Mouse (Mus musculus): ENCODE results near the gene Prkag1. TPM values are rescaled to one million over a fixed set of nuclear protein-coding genes. Genes with fewer than 3 reads are reported as not detected.

Gene Prkag1
- polyA plus RNA-seq, 1 experiment from 2014 or later = 94.1 TPM

DNA sequence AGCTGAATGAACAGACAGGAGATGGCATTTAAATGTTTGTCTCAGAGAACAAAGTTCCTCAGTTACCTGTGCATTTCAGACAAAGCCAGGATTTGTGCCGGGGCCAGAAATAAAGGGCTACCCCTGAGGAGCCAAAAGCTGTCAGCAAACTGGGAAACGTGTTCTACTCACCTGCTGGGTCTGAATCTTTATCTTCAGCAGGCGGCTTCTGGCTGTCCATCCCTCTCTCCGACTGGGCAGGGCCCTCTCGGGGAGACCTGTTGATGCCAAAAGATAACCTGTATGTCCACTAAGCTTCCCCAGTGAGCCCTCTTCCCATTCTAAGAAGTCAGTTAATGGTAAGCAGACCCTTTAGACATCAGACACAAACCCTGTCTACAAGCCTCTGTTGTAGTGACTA is 35.2 kb upstream of the Prkag1 start:
- no peak for ATAC-seq (ENCODE audit: insufficient read depth)
- H3K36me3 ChIP-seq (replicated peaks) = peaks cover 55% of the 10 kb centered on the region
- H3K9ac ChIP-seq = no peak overlapping the region
- H3K27me3 ChIP-seq = no peaks in the 10 kb centered on the region
- WGBS (ENCODE audit: insufficient replicate concordance) = 76% methylated on average over 5 of the region's 5 CpGs
- peaks cover 45% of the 10 kb centered on the region for H3K4me1 ChIP-seq (replicated peaks)
- no peaks in the 10 kb centered on the region for H3K9me3 ChIP-seq (replicated peaks)
- H3K4me3 ChIP-seq (replicated peaks) = no peak overlapping the region
- H3K27ac ChIP-seq (replicated peaks) = no peak overlapping the region
- no peak overlapping the region for H3K4me2 ChIP-seq

DNA sequence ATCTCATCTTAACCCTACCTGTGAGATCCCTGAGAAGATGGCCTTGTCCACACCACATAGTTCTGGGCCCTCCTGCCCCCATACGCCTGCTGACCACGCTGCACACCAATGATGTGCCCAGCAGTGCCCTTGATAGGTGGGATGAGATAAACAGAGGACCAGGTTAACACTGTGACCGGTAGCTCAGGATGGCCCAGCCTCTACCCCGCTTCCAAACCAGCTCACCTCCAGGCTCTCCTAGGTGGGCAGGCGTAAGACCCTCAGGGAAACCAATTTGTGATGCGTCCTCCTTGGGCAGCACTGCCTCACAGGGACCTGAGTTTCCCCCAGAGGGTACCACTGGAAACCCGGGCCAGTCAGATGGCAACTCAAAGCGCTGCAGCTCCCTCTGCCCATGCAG is 34.5 kb upstream of the Prkag1 start:
- no peaks in the 10 kb centered on the region for H3K27me3 ChIP-seq
- H3K4me3 ChIP-seq (replicated peaks) = no peak overlapping the region
- H3K4me1 ChIP-seq (replicated peaks) = peaks cover 43% of the 10 kb centered on the region
- no peak overlapping the region for H3K9ac ChIP-seq
- no peak overlapping the region for H3K4me2 ChIP-seq
- 90% methylated on average over 8 of the region's 8 CpGs for WGBS (ENCODE audit: insufficient replicate concordance)
- no peaks in the 10 kb centered on the region for H3K9me3 ChIP-seq (replicated peaks)
- H3K36me3 ChIP-seq (replicated peaks) = peaks cover 62% of the 10 kb centered on the region
- no peak overlapping the region for H3K27ac ChIP-seq (replicated peaks)
- ATAC-seq (ENCODE audit: insufficient read depth) = no peak

GRCm38 (mm10) chr15:98864951-98865350 is 33.6 kb upstream of the Prkag1 start:
- Histone ChIP-seq H3K4me2 (no peak overlapping the region), H3K36me3 (replicated peaks) (peaks cover 70% of the 10 kb centered on the region), H3K27me3 (no peaks in the 10 kb centered on the region), H3K4me1 (replicated peaks) (peaks cover 39% of the 10 kb centered on the region), H3K9ac (no peak overlapping the region), H3K27ac (replicated peaks) (no peak overlapping the region), H3K4me3 (replicated peaks) (no peak overlapping the region), H3K9me3 (replicated peaks) (no peaks in the 10 kb centered on the region)
- 88% methylated on average over 6 of the region's 6 CpGs for WGBS (ENCODE audit: insufficient replicate concordance)
- ATAC-seq (ENCODE audit: insufficient read depth) = no peak

DNA sequence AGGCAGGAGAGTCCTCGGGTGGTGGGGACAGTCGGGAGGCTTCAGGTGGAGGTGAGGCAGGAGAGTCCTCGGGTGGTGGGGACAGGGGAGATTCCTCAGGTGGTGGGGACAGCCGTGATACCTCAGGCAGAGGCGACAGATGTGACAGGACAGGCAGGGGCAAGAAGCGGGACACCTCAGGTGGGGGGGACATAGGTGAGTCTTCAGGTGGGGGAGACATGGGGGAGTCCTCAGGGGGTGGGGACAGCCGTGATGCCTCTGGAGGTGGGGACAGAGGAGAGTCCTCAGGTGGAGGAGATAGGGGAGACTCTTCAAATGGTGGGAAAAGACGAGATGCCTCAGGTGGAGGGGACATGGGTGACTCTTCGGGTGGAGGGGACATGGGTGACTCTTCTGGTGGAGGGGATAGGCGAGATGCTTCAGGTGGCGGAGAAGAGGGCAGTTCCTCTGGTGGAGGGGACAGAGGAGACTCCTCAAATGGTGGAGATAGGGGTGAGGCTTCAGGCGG is 32.2 kb upstream of the Prkag1 start:
- H3K9ac ChIP-seq = no peak overlapping the region
- no peak overlapping the region for H3K27ac ChIP-seq (replicated peaks)
- no peak overlapping the region for H3K4me2 ChIP-seq
- H3K4me3 ChIP-seq (replicated peaks) = no peak overlapping the region
- H3K4me1 ChIP-seq (replicated peaks) = peaks cover 24% of the 10 kb centered on the region
- H3K36me3 ChIP-seq (replicated peaks) = peaks cover 84% of the 10 kb centered on the region
- no peaks in the 10 kb centered on the region for H3K27me3 ChIP-seq
- H3K9me3 ChIP-seq (replicated peaks) = no peaks in the 10 kb centered on the region
- 81% methylated on average over 12 of the region's 12 CpGs for WGBS (ENCODE audit: insufficient replicate concordance)
- no peak for ATAC-seq (ENCODE audit: insufficient read depth)

DNA sequence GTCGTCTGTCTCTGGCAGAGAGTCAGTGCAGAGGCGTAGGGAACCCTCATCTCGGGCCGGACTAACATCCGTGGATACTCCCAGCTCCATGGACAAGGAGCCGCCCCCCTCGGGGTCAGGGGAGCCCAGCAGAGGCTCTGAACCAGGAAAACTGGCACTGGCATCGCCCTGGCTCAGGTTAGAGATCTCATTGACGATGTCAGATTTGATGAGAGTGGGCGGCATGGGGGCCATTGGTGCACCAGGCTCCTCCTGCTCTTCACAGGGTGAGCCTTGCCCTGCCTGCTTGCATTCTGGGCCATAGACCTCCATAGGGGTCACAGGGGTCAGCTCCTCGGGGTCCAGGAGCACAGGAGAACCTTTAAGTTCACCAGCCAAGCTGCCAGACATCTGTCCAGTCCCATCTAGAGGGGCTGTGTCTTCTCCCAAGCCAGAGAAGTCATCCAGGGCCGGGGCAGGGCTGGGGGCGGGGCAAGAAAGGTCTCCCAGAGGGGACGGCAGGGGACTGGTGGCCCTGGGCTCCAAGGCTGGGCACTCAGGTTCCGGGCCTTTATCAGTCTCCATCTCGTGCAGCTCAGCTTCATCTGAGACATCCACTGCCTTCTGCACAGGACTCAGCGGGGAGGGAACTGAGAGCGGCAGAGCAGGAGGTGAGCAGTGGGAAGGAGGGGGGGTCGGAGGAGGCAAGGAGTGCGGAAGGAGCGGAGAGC is 30.5 kb upstream of the Prkag1 start:
- Histone ChIP-seq H3K9me3 (replicated peaks) (no peaks in the 10 kb centered on the region), H3K27ac (replicated peaks) (no peak overlapping the region), H3K4me2 (no peak overlapping the region), H3K9ac (no peak overlapping the region), H3K27me3 (no peaks in the 10 kb centered on the region), H3K4me1 (replicated peaks) (peaks cover 8% of the 10 kb centered on the region; the same call in 1 of the 2 replicates), H3K36me3 (replicated peaks) (peaks cover 99% of the 10 kb centered on the region), H3K4me3 (replicated peaks) (no peak overlapping the region)
- ATAC-seq (ENCODE audit: insufficient read depth) = no peak
- 81% methylated on average over 21 of the region's 21 CpGs for WGBS (ENCODE audit: insufficient replicate concordance)

- Histone ChIP-seq H3K4me3 (replicated peaks) (no peak overlapping the region), H3K27ac (replicated peaks) (no peak overlapping the region), H3K9ac (no peak overlapping the region), H3K36me3 (replicated peaks) (peaks cover 99% of the 10 kb centered on the region), H3K4me2 (no peak overlapping the region), H3K9me3 (replicated peaks) (no peaks in the 10 kb centered on the region), H3K27me3 (no peaks in the 10 kb centered on the region), H3K4me1 (replicated peaks) (peaks cover 5% of the 10 kb centered on the region; the same call in 1 of the 2 replicates)
- WGBS (ENCODE audit: insufficient replicate concordance) = 91% methylated on average over 18 of the region's 18 CpGs
- no peak for ATAC-seq (ENCODE audit: insufficient read depth)
These were observed 29.6 kb upstream of the Prkag1 start for GRCm38 (mm10) chr15:98860921-98861320.

GRCm38 (mm10) chr15:98859319-98860043 is 28.2 kb upstream of the Prkag1 start:
- WGBS (ENCODE audit: insufficient replicate concordance) = 80% methylated on average over 9 of the region's 9 CpGs
- Histone ChIP-seq H3K4me2 (no peak overlapping the region), H3K4me3 (replicated peaks) (no peak overlapping the region), H3K27ac (replicated peaks) (peak overlapping the region; percentile 53), H3K4me1 (replicated peaks) (peaks cover 5% of the 10 kb centered on the region; the same call in 1 of the 2 replicates), H3K9ac (no peak overlapping the region), H3K27me3 (no peaks in the 10 kb centered on the region), H3K36me3 (replicated peaks) (peaks cover 99% of the 10 kb centered on the region), H3K9me3 (replicated peaks) (no peaks in the 10 kb centered on the region)
- ATAC-seq (ENCODE audit: insufficient read depth) = peak; percentile 62

DNA sequence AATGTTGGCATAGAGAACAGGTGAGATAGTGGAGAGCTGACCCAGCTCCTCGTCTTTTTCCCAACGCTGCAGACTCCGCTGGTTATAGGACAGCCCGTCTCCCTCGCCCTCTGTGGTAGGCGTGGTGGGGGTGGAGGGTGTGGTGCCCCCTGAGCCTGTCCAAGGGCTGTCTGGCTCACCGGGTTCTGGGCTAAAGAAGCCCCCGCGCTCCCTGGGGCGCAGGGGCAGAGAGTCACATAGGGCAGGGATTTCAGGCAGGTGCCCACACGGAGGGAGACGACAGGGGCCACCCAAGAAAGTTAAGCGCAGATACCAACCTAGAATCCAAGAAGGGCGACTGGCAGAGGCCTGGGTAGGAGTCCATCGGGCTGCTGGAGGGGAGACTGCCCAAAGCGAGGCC is 22.9 kb upstream of the Prkag1 start:
- no peaks in the 10 kb centered on the region for H3K9me3 ChIP-seq (replicated peaks)
- WGBS (ENCODE audit: insufficient replicate concordance) = 82% methylated on average over 16 of the region's 16 CpGs
- H3K36me3 ChIP-seq (replicated peaks) = peaks cover 99% of the 10 kb centered on the region
- H3K9ac ChIP-seq = no peak overlapping the region
- H3K4me2 ChIP-seq = no peak overlapping the region
- no peaks in the 10 kb centered on the region for H3K27me3 ChIP-seq
- no peak overlapping the region for H3K4me3 ChIP-seq (replicated peaks)
- no peaks in the 10 kb centered on the region for H3K4me1 ChIP-seq (replicated peaks)
- H3K27ac ChIP-seq (replicated peaks) = no peak overlapping the region
- no peak for ATAC-seq (ENCODE audit: insufficient read depth)

GRCm38 (mm10) chr15:98853161-98853937 is 22.0 kb upstream of the Prkag1 start:
- no peaks in the 10 kb centered on the region for H3K4me1 ChIP-seq (replicated peaks)
- no peak overlapping the region for H3K9ac ChIP-seq
- H3K4me3 ChIP-seq (replicated peaks) = no peak overlapping the region
- H3K36me3 ChIP-seq (replicated peaks) = peaks cover 100% of the 10 kb centered on the region
- 87% methylated on average over 28 of the region's 28 CpGs for WGBS (ENCODE audit: insufficient replicate concordance)
- no peaks in the 10 kb centered on the region for H3K9me3 ChIP-seq (replicated peaks)
- H3K27me3 ChIP-seq = no peaks in the 10 kb centered on the region
- ATAC-seq (ENCODE audit: insufficient read depth) = no peak
- no peak overlapping the region for H3K27ac ChIP-seq (replicated peaks)
- H3K4me2 ChIP-seq = no peak overlapping the region

- no peaks in the 10 kb centered on the region for H3K9me3 ChIP-seq (replicated peaks)
- H3K4me2 ChIP-seq = no peak overlapping the region
- 0 out of 2 replicates have a peak, but pooled peaks have one; percentile 11 for ATAC-seq (ENCODE audit: insufficient read depth)
- no peak overlapping the region for H3K27ac ChIP-seq (replicated peaks)
- 90% methylated on average over 9 of the region's 9 CpGs for WGBS (ENCODE audit: insufficient replicate concordance)
- H3K27me3 ChIP-seq = no peaks in the 10 kb centered on the region
- H3K4me1 ChIP-seq (replicated peaks) = no peaks in the 10 kb centered on the region
- no peak overlapping the region for H3K4me3 ChIP-seq (replicated peaks)
- no peak overlapping the region for H3K9ac ChIP-seq
- peaks cover 100% of the 10 kb centered on the region for H3K36me3 ChIP-seq (replicated peaks)
These were observed 21.4 kb upstream of the Prkag1 start for GRCm38 (mm10) chr15:98852733-98853132.

DNA sequence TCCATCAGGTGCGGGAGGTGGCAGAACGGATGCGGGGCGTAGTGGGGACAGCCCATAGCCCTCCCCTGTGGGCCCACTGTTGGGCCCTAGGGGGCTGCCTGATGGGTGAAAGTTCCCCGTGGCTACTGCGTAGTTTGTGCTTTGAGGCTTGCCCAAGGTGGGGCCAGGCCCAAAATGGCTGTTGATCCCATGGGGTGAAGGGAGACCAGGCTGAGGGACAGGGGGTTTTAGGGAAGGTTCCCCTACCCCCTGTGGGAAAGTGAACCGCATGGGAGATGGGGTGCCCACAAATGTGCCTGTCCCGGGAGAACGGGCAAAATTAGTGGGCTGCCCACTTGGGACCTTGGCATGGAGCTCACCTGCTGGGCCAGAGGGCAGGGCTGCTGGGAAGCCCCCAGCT is 20.8 kb upstream of the Prkag1 start:
- Histone ChIP-seq H3K36me3 (replicated peaks) (peaks cover 100% of the 10 kb centered on the region), H3K4me2 (no peak overlapping the region), H3K4me3 (replicated peaks) (no peak overlapping the region), H3K27me3 (no peaks in the 10 kb centered on the region), H3K4me1 (replicated peaks) (no peaks in the 10 kb centered on the region), H3K9me3 (replicated peaks) (no peaks in the 10 kb centered on the region), H3K27ac (replicated peaks) (no peak overlapping the region), H3K9ac (no peak overlapping the region)
- WGBS (ENCODE audit: insufficient replicate concordance) = 89% methylated on average over 9 of the region's 9 CpGs
- ATAC-seq (ENCODE audit: insufficient read depth) = no peak

Measured in liver, embryonic 15.5 days (tissue).